Mouse (Mus musculus) liver, embryonic 12.5 days (tissue): ENCODE data around the gene Sox15. TPM values are rescaled to one million over a fixed set of nuclear protein-coding genes. Genes with fewer than 3 reads are reported as not detected.
"Not testable (repeated sequence)": the region's sequence is repeated elsewhere in the genome, so short reads cannot be mapped to it uniquely, and the experiment has no call there.

Source experiments
- ATAC-seq: fragments of 200-750 bp; cut with Nextera tagmentation; 2 replicates; pipeline ENCODE4 v1.8.0; 2017; ENCODE audit warnings: moderate number of reproducible peaks, mild to moderate bottlenecking, moderate library complexity
- H3K27ac ChIP-seq: fragments of 300-500 bp; sonication (generic); 2 replicates; pipeline ENCODE4 v1.5.1; 2016; ENCODE audit warnings: mild to moderate bottlenecking
- H3K27me3 ChIP-seq: fragments of 300-500 bp; sonication (generic); replicated peaks from 2 replicates; pipeline ENCODE4 v1.6.1; 2016; ENCODE audit warnings: mild to moderate bottlenecking, moderate library complexity
- H3K36me3 ChIP-seq: fragments of 300-500 bp; sonication (generic); 2 replicates; pipeline ENCODE4 v1.6.1; 2016; ENCODE audit warnings: mild to moderate bottlenecking, moderate library complexity
- H3K4me1 ChIP-seq: fragments of 300-500 bp; sonication (generic); 2 replicates; pipeline ENCODE4 v1.6.1; 2016
- H3K4me2 ChIP-seq: fragments of 300-500 bp; sonication (generic); 2 replicates; pipeline ENCODE4 v1.6.1; 2016; ENCODE audit warnings: mild to moderate bottlenecking, moderate library complexity
- H3K4me3 ChIP-seq: fragments of 300-500 bp; sonication (generic); 2 replicates; pipeline ENCODE4 v1.5.1; 2016; ENCODE audit warnings: mild to moderate bottlenecking, moderate library complexity
- H3K9ac ChIP-seq: fragments of 300-500 bp; sonication (generic); 2 replicates; pipeline ENCODE4 v1.6.1; 2016; ENCODE audit warnings: mild to moderate bottlenecking, moderate library complexity
- H3K9me3 ChIP-seq: fragments of 300-500 bp; sonication (generic); replicated peaks from 2 replicates; pipeline ENCODE4 v1.6.1; 2016; ENCODE audit warnings: mild to moderate bottlenecking, moderate library complexity
- WGBS: fragments of 180-500 bp; shearing (Covaris S2); methylation state at CpG from one replicate; pipeline ENCODE4 v1.1.7; 2016; ENCODE audit not compliant: insufficient replicate concordance; 5-methylcytosine and 5-hydroxymethylcytosine counted together
- microRNA counts: library from miRNA; unstranded; fragments of <30 nt; microRNA quantifications from one replicate; lab custom pipeline; 2017
- microRNA-seq: library from miRNA; unstranded; fragments of <30 nt; microRNA quantifications from one replicate; pipeline ENCODE4, GENCODE M21; 2017
- polyA plus RNA-seq: library from polyadenylated mRNA; unstranded; fragments of >200 nt; fragmentation: Nextera tagmentation; extraction: Ambion mirVana; gene quantifications from 2 replicates; pipeline ENCODE4 v1.2.1, GENCODE M21; 2016

The Sox15 gene
- polyA plus RNA-seq, 1 experiment from 2014 or later = not detected

- 45% methylated on average over 6 of the region's 6 CpGs for WGBS
- Histone ChIP-seq H3K27me3 (peaks cover 15% of the 10 kb centered on the region), H3K9ac (peak overlapping the region; percentile 69; the same call in 1 of the 2 replicates), H3K4me1 (peaks cover 34% of the 10 kb centered on the region), H3K4me3 (peak overlapping the region; percentile 56), H3K27ac (0 out of 2 replicates have a peak overlapping the region, but pooled peaks have one; percentile 34), H3K9me3 (no peaks in the 10 kb centered on the region), H3K4me2 (peak overlapping the region; percentile 78), H3K36me3 (no peaks in the 10 kb centered on the region)
- ATAC-seq = no peak
Measured at GRCm38 (mm10) chr11:69695046-69695360, 39.9 kb downstream of the Sox15 start.

GRCm38 (mm10) chr11:69695361-69696181 lies 40.5 kb downstream of the Sox15 start, which contains the start of the genes Tnfsf12 and Tnfsfm13:
Gene Tnfsf12, minus strand, starts transcription at chr11:69695849.
Gene Tnfsfm13, minus strand, starts transcription at chr11:69696098.
- H3K4me2 ChIP-seq = peak within 1 kb of the TSS; percentile 78
- H3K4me3 ChIP-seq = peak within 1 kb of the TSS; percentile 56
- peak; percentile 49 for ATAC-seq
- H3K27me3 ChIP-seq = peaks cover 15% of the 10 kb centered on the region
- H3K27ac ChIP-seq = peak within 1 kb of the TSS; percentile 34
- no peaks in the 10 kb centered on the region for H3K9me3 ChIP-seq
- peak within 1 kb of the TSS; percentile 69 for H3K9ac ChIP-seq
- WGBS = 10% methylated on average over 41 of the region's 41 CpGs
- H3K4me1 ChIP-seq = peaks cover 35% of the 10 kb centered on the region
- H3K36me3 ChIP-seq = no peaks in the 10 kb centered on the region

DNA sequence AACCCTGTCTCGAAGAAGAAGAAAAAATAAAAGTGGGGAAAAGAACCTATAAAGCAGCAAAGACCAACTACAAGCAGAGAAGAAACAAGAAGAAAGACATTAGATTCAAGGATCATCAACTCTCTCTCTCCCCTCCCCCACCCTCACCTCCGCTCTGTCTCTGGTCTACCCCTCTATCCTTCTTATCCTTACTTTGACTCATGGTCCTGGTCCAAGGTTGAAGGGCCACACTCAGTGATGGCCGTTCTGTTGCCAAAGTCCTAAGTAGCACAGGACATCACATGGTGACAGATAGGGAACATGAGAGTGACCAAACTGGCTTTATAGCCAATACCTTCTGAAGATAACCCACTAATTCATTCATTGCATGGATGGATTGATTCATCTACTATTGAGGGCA lies 42.3 kb downstream of the Sox15 start:
- Histone ChIP-seq H3K27me3 (peaks cover 15% of the 10 kb centered on the region), H3K4me3 (no peak overlapping the region), H3K9ac (no peak overlapping the region), H3K9me3 (no peaks in the 10 kb centered on the region), H3K36me3 (no peaks in the 10 kb centered on the region), H3K27ac (no peak overlapping the region), H3K4me2 (no peak overlapping the region), H3K4me1 (peaks cover 31% of the 10 kb centered on the region)
- 80% methylated on average over 3 of the region's 3 CpGs for WGBS
- ATAC-seq = no peak

GRCm38 (mm10) chr11:69698574-69698973 lies 43.5 kb downstream of the Sox15 start:
- Histone ChIP-seq H3K4me2 (no peak overlapping the region), H3K9ac (no peak overlapping the region), H3K27ac (no peak overlapping the region), H3K27me3 (peaks cover 15% of the 10 kb centered on the region), H3K9me3 (no peaks in the 10 kb centered on the region), H3K36me3 (no peaks in the 10 kb centered on the region), H3K4me3 (no peak overlapping the region), H3K4me1 (peaks cover 23% of the 10 kb centered on the region)
- 61% methylated on average over 5 of the region's 5 CpGs for WGBS
- no peak for ATAC-seq

DNA sequence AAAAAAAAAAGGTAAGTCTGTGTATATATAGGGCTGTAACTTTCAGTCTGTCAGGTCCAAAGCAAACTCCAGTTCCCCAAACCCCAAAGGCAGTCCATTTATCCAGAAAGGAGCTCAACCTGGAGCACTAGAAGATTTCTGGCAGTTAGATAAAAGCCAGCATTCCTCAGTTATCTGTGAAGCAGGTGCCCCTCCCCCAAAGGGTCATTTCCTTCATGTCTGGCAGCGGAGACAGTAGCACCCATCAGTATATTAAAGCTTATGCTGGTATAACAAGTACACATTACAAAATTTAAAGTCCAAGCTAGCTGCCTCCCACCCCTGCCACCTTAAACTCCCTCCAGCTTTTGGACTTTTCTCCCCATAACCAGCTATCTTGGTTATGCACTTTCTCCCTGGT lies 44.5 kb downstream of the Sox15 start:
- peaks cover 27% of the 10 kb centered on the region for H3K4me1 ChIP-seq
- 0 out of 2 replicates have a peak overlapping the region, but pooled peaks have one; percentile 12 for H3K4me2 ChIP-seq
- ATAC-seq = no peak
- H3K27ac ChIP-seq = no peak overlapping the region
- H3K9ac ChIP-seq = no peak overlapping the region
- no peaks in the 10 kb centered on the region for H3K36me3 ChIP-seq
- H3K9me3 ChIP-seq = no peaks in the 10 kb centered on the region
- no peak overlapping the region for H3K4me3 ChIP-seq
- 7% methylated on average over 1 of the region's 1 CpGs for WGBS
- peaks cover 13% of the 10 kb centered on the region for H3K27me3 ChIP-seq

- not testable (repeated sequence) for H3K27me3 ChIP-seq, H3K4me2 ChIP-seq, H3K9me3 ChIP-seq, H3K9ac ChIP-seq, ATAC-seq, H3K36me3 ChIP-seq, H3K4me3 ChIP-seq, H3K27ac ChIP-seq
- peaks cover 22% of the 10 kb centered on the region for H3K4me1 ChIP-seq
- 86% methylated on average over 10 of the region's 10 CpGs for WGBS
Measured at GRCm38 (mm10) chr11:69702886-69703285, 47.8 kb downstream of the Sox15 start.

DNA sequence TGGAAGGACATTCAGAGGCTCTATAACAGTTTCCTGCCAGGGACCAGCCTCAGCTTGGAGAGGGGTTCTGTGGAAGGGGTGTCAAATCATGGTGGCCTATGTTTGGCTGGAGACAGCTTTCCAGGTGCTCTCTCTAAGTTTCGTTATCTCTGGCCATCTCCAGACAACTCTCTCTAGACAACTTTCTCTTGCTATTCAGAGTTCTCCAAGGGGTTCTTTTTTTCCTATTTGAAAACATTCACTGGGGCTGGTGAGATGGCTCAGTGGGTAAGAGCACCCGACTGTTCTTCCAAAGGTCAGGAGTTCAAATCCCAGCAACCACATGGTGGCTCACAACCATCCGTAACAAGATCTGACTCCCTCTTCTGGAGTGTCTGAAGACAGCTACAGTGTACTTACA lies 48.3 kb downstream of the Sox15 start:
- H3K4me2 ChIP-seq, ATAC-seq, H3K4me3 ChIP-seq, H3K9me3 ChIP-seq, H3K9ac ChIP-seq, H3K36me3 ChIP-seq, H3K27me3 ChIP-seq, H3K27ac ChIP-seq: not testable (repeated sequence)
- 66% methylated on average over 3 of the region's 3 CpGs for WGBS
- peaks cover 22% of the 10 kb centered on the region for H3K4me1 ChIP-seq

DNA sequence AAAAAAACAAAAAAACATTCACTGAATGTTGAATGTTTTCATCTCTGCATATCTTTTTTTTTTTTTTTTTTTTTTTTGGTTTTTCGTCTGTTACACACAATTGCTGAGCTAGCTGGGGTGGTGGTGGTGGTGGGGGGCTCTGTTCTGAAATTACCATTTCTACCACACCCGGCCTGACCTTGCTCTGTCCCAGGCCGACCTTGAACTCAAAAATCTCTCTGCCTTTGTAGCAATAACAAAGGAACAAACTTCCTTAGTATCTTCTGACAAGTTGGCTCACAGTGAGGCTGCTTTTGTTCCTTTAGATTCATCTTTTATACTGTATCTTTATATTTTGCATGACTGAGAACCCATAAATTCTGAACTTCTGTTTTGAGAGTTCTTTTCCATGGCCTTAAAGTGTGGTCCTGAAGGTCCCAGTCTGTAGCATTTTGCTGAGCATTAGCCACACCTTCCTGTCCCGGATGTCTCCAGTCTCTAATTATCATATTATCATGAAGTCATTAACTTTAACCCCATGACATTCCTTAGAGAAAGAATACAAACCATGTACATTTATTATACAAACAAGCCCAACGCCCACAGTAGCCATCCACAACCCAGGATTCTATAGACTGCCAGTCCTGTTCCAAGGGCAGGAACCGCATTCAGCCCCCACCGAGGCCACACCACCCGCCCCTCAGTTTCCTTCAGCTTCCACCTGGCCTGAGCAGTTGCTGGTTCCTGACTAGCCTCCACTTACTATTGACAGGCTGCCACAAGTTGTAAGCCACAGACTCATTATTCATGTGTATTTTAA lies 48.9 kb downstream of the Sox15 start:
- no peak overlapping the region for H3K4me2 ChIP-seq
- H3K27ac ChIP-seq = no peak overlapping the region
- H3K9me3 ChIP-seq = no peaks in the 10 kb centered on the region
- WGBS = 53% methylated on average over 8 of the region's 8 CpGs
- no peaks in the 10 kb centered on the region for H3K36me3 ChIP-seq
- H3K4me1 ChIP-seq = peaks cover 22% of the 10 kb centered on the region
- H3K27me3 ChIP-seq = no peaks in the 10 kb centered on the region
- ATAC-seq = no peak
- H3K4me3 ChIP-seq = no peak overlapping the region
- H3K9ac ChIP-seq = no peak overlapping the region

DNA sequence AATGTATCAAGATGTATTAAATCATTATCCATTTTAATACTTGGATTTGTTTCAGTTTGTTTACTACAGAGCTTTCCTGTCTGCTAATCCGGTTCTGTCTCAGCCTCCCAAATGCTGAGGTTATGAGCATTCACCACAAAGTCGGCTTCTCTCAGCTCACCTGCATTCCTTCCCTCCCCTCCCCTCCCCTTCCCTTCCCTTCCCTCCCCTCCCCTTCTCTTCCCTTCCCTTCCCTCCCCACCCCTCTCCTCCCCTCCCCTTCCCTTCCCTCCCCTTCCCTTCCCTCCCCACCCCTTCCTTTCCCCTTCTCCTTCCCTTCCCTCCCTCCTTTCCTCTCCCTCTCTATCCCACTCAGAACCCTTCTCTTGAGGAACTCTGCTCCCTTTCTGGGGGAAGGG lies 49.5 kb downstream of the Sox15 start:
- no peaks in the 10 kb centered on the region for H3K27me3 ChIP-seq
- H3K27ac ChIP-seq = 0 out of 2 replicates have a peak overlapping the region, but pooled peaks have one; percentile 3
- no peaks in the 10 kb centered on the region for H3K9me3 ChIP-seq
- no peak overlapping the region for H3K4me3 ChIP-seq
- no peaks in the 10 kb centered on the region for H3K36me3 ChIP-seq
- H3K4me1 ChIP-seq = peaks cover 24% of the 10 kb centered on the region
- 28% methylated on average over 2 of the region's 2 CpGs for WGBS
- H3K4me2 ChIP-seq = no peak overlapping the region
- ATAC-seq = no peak
- H3K9ac ChIP-seq = no peak overlapping the region

MicroRNA genes within 50 kb of the gene (microRNA counts, 519-probe panel; counts per million panel counts)
- microRNA mmu-miR-1934 (lab: Ali Mortazavi, UCI) (582 counts per million, percentile 70 among the panel's probes with 10 or more counts), microRNA mmu-miR-467f (lab: Ali Mortazavi, UCI) (582 counts per million, percentile 70 among the panel's probes with 10 or more counts)

Small RNA genes within 50 kb of the gene (microRNA-seq; reads per million reads assigned to microRNA genes)
- gene Mir1934 (14.8 reads per million, percentile 27 among the genes with 10 or more reads in this experiment), gene Mir467f (not detected)

Other genes starting within 250 kb of the Sox15 start
- 7.1 and 7.5 TPM in 2 replicates for gene Kdm6b, start 241.6 kb upstream of the Sox15 start, polyA plus RNA-seq
- 0.06 and 0.17 TPM in 2 replicates for gene Dnah2, start 106.2 kb upstream of the Sox15 start, polyA plus RNA-seq
- gene Efnb3, start 95.1 kb upstream of the Sox15 start, polyA plus RNA-seq = 1.7 and 2.3 TPM in 2 replicates
- gene Wrap53, start 75.1 kb upstream of the Sox15 start, polyA plus RNA-seq = 24.3 and 27.1 TPM in 2 replicates
- 110 TPM in 2 replicates for gene Trp53, start 75.0 kb upstream of the Sox15 start, polyA plus RNA-seq
- 38.3 and 39.8 TPM in 2 replicates for gene Atp1b2, start 49.4 kb upstream of the Sox15 start, polyA plus RNA-seq
- 33.0 and 34.9 TPM in 2 replicates for gene Shbg, start 37.4 kb upstream of the Sox15 start, polyA plus RNA-seq
- gene Sat2, start 33.3 kb upstream of the Sox15 start, polyA plus RNA-seq = 11.5 and 12.4 TPM in 2 replicates
- 22.5 and 23.4 TPM in 2 replicates for gene Fxr2, start 22.3 kb upstream of the Sox15 start, polyA plus RNA-seq
- 38.2 and 39.4 TPM in 2 replicates for gene Mpdu1, start 7.3 kb downstream of the Sox15 start, polyA plus RNA-seq
- 14.5 and 15.0 TPM in 2 replicates for gene Cd68, start 10.8 kb downstream of the Sox15 start, polyA plus RNA-seq
- 393 and 408 TPM in 2 replicates for gene Eif4a1, start 17.1 kb downstream of the Sox15 start, polyA plus RNA-seq
- gene Senp3, start 26.8 kb downstream of the Sox15 start, polyA plus RNA-seq = 53.8 and 56.2 TPM in 2 replicates
- 0.14 and 0.23 TPM in 2 replicates for gene Tnfsf13, start 30.5 kb downstream of the Sox15 start, polyA plus RNA-seq
- 3.3 and 3.6 TPM in 2 replicates for gene Tnfsf12, start 40.5 kb downstream of the Sox15 start, polyA plus RNA-seq
- gene Tnfsfm13, start 40.8 kb downstream of the Sox15 start, polyA plus RNA-seq = 0.72 and 0.98 TPM in 2 replicates
- 17.4 and 20.2 TPM in 2 replicates for gene Polr2a, start 103.3 kb downstream of the Sox15 start, polyA plus RNA-seq
- not detected in 2 replicates for gene Slc35g3, start 106.7 kb downstream of the Sox15 start, polyA plus RNA-seq
- gene Zbtb4, start 110.6 kb downstream of the Sox15 start, polyA plus RNA-seq = 0.43 and 0.70 TPM in 2 replicates
- 0.63 and 0.64 TPM in 2 replicates for gene Chrnb1, start 140.6 kb downstream of the Sox15 start, polyA plus RNA-seq
- gene Fgf11, start 146.5 kb downstream of the Sox15 start, polyA plus RNA-seq = 0.45 and 0.48 TPM in 2 replicates
- gene Tmem102, start 150.3 kb downstream of the Sox15 start, polyA plus RNA-seq = 0.59 and 0.72 TPM in 2 replicates
- not detected in 2 replicates for gene Gm39566, start 160.0 kb downstream of the Sox15 start, polyA plus RNA-seq
- gene Spem2, start 163.2 kb downstream of the Sox15 start, polyA plus RNA-seq = not detected in 2 replicates
- not detected in 2 replicates for gene Spem1, start 166.9 kb downstream of the Sox15 start, polyA plus RNA-seq
- 1.3 and 1.4 TPM in 2 replicates for gene Nlgn2, start 182.5 kb downstream of the Sox15 start, polyA plus RNA-seq
- 330 and 338 TPM in 2 replicates for gene Tmem256, start 183.2 kb downstream of the Sox15 start, polyA plus RNA-seq
- 37.0 and 37.7 TPM in 2 replicates for gene Plscr3, start 191.1 kb downstream of the Sox15 start, polyA plus RNA-seq
- 1.2 and 1.4 TPM in 2 replicates for gene Tnk1, start 203.4 kb downstream of the Sox15 start, polyA plus RNA-seq
- gene Tmem95, start 222.7 kb downstream of the Sox15 start, polyA plus RNA-seq = not detected in 2 replicates
- gene Kctd11, start 226.1 kb downstream of the Sox15 start, polyA plus RNA-seq = 1.3 TPM in 2 replicates
- 7.6 and 8.1 TPM in 2 replicates for gene Acap1, start 240.2 kb downstream of the Sox15 start, polyA plus RNA-seq
- gene 2810408A11Rik, start 245.7 kb downstream of the Sox15 start, polyA plus RNA-seq = 2.3 TPM in 2 replicates
- 4.5 and 5.7 TPM in 2 replicates for gene Neurl4, start 245.8 kb downstream of the Sox15 start, polyA plus RNA-seq